Mouse (Mus musculus) cerebellum, adult 2 months (tissue): ENCODE results near the gene Lrrc75b. TPM values are rescaled to one million over a fixed set of nuclear protein-coding genes. Genes with fewer than 3 reads are reported as not detected.
"Not testable (repeated sequence)": the region's sequence is repeated elsewhere in the genome, so short reads cannot be mapped to it uniquely, and the experiment has no call there.

ENCODE experiments used
- DNase-seq, 2 experiments: peaks; one replicate each; pipeline ENCODE4 v3.0.0; 2021
- H3K27ac ChIP-seq: fragments of 200-500 bp; 2 replicates; pipeline ENCODE4 v1.5.1; 2012; ENCODE audit warnings: low read length, control low read depth, inconsistent platforms; ENCODE audit not compliant: insufficient read depth
- H3K27me3 ChIP-seq: fragments of 200-500 bp; 2 replicates; pipeline ENCODE4 v1.6.1; 2012; ENCODE audit warnings: inconsistent platforms, mild to moderate bottlenecking, low read length, moderate library complexity; ENCODE audit not compliant: control insufficient read depth, insufficient read depth
- H3K4me1 ChIP-seq: fragments of 200-500 bp; 2 replicates; pipeline ENCODE4 v1.6.1; 2011; ENCODE audit warnings: low read length; ENCODE audit not compliant: control insufficient read depth, insufficient read depth
- H3K4me3 ChIP-seq: fragments of 200-500 bp; replicated peaks from 2 replicates; pipeline ENCODE3; 2011; ENCODE audit warnings: mild to moderate bottlenecking, low read depth, low read length, control low read depth; ENCODE audit not compliant: insufficient read depth
- CTCF ChIP-seq: fragments of 200-500 bp; IDR thresholded peaks from 2 replicates; pipeline ENCODE4 v1.5.1; 2011; ENCODE audit warnings: low read depth, mild to moderate bottlenecking, control low read depth, low read length, moderate library complexity, borderline replicate concordance; ENCODE audit not compliant: insufficient read depth
- POLR2A ChIP-seq: fragments of 200-500 bp; IDR thresholded peaks from 2 replicates; pipeline ENCODE4 v1.6.1; 2011; ENCODE audit warnings: low read length, control low read depth, borderline replicate concordance; ENCODE audit not compliant: insufficient read depth
- WGBS: fragments of 180-500 bp; shearing (Covaris S2); methylation state at CpG from one replicate; pipeline ENCODE4 v1.1.7; 2018; 5-methylcytosine and 5-hydroxymethylcytosine counted together
- polyA plus RNA-seq: library from polyadenylated mRNA; depleted of rRNA; stranded (reverse); fragments of >200 nt; gene quantifications from 2 replicates; pipeline ENCODE4 v1.2.3, GENCODE M21; 2012

Gene Lrrc75b
- polyA plus RNA-seq, 1 experiment, result 23.8 TPM

- Histone ChIP-seq H3K4me1 (no peaks in the 10 kb centered on the region), H3K27ac (no peak overlapping the region), H3K4me3 (no peak overlapping the region), H3K27me3 (no peaks in the 10 kb centered on the region)
- TF ChIP-seq POLR2A (no peak), CTCF (no peak)
- WGBS, result 89% methylated on average over 9 of the region's 9 CpGs
- no peak for DNase-seq
These were observed 13.8 kb upstream of the Lrrc75b start for GRCm38 (mm10) chr10:75573965-75574364.

- 58% methylated on average over 10 of the region's 10 CpGs for WGBS
- no peaks in the 10 kb centered on the region for H3K27me3 ChIP-seq
- H3K27ac ChIP-seq, result no peak overlapping the region
- H3K4me3 ChIP-seq, result no peak overlapping the region
- H3K4me1 ChIP-seq, result no peaks in the 10 kb centered on the region
- no peak for DNase-seq
- no peak for TF ChIP-seq POLR2A
- TF ChIP-seq CTCF, result no peak
These were observed 13.1 kb upstream of the Lrrc75b start for GRCm38 (mm10) chr10:75573181-75573580.

- no peak overlapping the region for H3K27ac ChIP-seq
- no peak for DNase-seq
- H3K27me3 ChIP-seq, result no peaks in the 10 kb centered on the region
- no peaks in the 10 kb centered on the region for H3K4me1 ChIP-seq
- 24% methylated on average over 9 of the region's 9 CpGs for WGBS
- H3K4me3 ChIP-seq, result no peak overlapping the region
- TF ChIP-seq POLR2A, result no peak
- TF ChIP-seq CTCF, result no peak
These were observed 11.8 kb upstream of the Lrrc75b start for GRCm38 (mm10) chr10:75571937-75572336.

GRCm38 (mm10) chr10:75570981-75571657 lies 11.0 kb upstream of the Lrrc75b start:
- no peak for TF ChIP-seq CTCF
- TF ChIP-seq POLR2A, result no peak
- DNase-seq, result no peak
- no peak overlapping the region for H3K27ac ChIP-seq
- no peak overlapping the region for H3K4me3 ChIP-seq
- no peaks in the 10 kb centered on the region for H3K4me1 ChIP-seq
- no peaks in the 10 kb centered on the region for H3K27me3 ChIP-seq
- WGBS, result 41% methylated on average over 10 of the region's 10 CpGs

- Histone ChIP-seq H3K27me3 (no peaks in the 10 kb centered on the region), H3K27ac (no peak overlapping the region), H3K4me3 (no peak overlapping the region), H3K4me1 (no peaks in the 10 kb centered on the region)
- 40% methylated on average over 4 of the region's 4 CpGs for WGBS
- TF ChIP-seq CTCF, result no peak
- no peak for TF ChIP-seq POLR2A
- no peak for DNase-seq
These were observed 8.7 kb upstream of the Lrrc75b start for GRCm38 (mm10) chr10:75568851-75569250.

- no peak for TF ChIP-seq CTCF
- TF ChIP-seq POLR2A, result no peak
- WGBS, result 15% methylated on average over 11 of the region's 11 CpGs
- H3K4me3 ChIP-seq, result no peak overlapping the region
- H3K27me3 ChIP-seq, result no peaks in the 10 kb centered on the region
- DNase-seq, result no peak
- no peak overlapping the region for H3K27ac ChIP-seq
- no peaks in the 10 kb centered on the region for H3K4me1 ChIP-seq
These were observed 8.3 kb upstream of the Lrrc75b start for GRCm38 (mm10) chr10:75568441-75568840.

- DNase-seq, result no peak
- TF ChIP-seq POLR2A (no peak), CTCF (no peak)
- Histone ChIP-seq H3K27me3 (no peaks in the 10 kb centered on the region), H3K4me3 (no peak overlapping the region), H3K27ac (no peak overlapping the region), H3K4me1 (no peaks in the 10 kb centered on the region)
- 53% methylated on average over 5 of the region's 5 CpGs for WGBS
These were observed 7.9 kb upstream of the Lrrc75b start for GRCm38 (mm10) chr10:75568029-75568428.

GRCm38 (mm10) chr10:75566765-75567164 lies 6.6 kb upstream of the Lrrc75b start:
- not testable (repeated sequence) for H3K4me1 ChIP-seq, H3K4me3 ChIP-seq, H3K27ac ChIP-seq, DNase-seq, H3K27me3 ChIP-seq
- 86% methylated on average over 2 of the region's 2 CpGs for WGBS
